Mouse (Mus musculus) midbrain, embryonic 16.5 days (tissue): ENCODE results near the gene Dalrd3. TPM values are rescaled to one million over a fixed set of nuclear protein-coding genes. Genes with fewer than 3 reads are reported as not detected.

ENCODE experiments used
- ATAC-seq: fragments of 200-750 bp; cut with Nextera tagmentation; 2 replicates; pipeline ENCODE4 v1.8.0; 2017; ENCODE audit warnings: moderate TSS enrichment
- H3K27ac ChIP-seq: fragments of 300-500 bp; sonication (generic); 2 replicates; pipeline ENCODE4 v1.5.1; 2014; ENCODE audit warnings: mild to moderate bottlenecking, low read length, mixed read lengths
- H3K27me3 ChIP-seq: fragments of 300-500 bp; sonication (generic); 2 replicates; pipeline ENCODE4 v1.6.1; 2014; ENCODE audit warnings: low read depth, low read length, mixed read lengths; ENCODE audit not compliant: control insufficient read depth, insufficient read depth
- H3K36me3 ChIP-seq: fragments of 300-500 bp; sonication (generic); 2 replicates; pipeline ENCODE4 v1.6.1; 2014; ENCODE audit warnings: mild to moderate bottlenecking, low read length, moderate library complexity, mixed read lengths; ENCODE audit not compliant: control insufficient read depth, insufficient read depth
- H3K4me1 ChIP-seq: fragments of 300-500 bp; sonication (generic); 2 replicates; pipeline ENCODE4 v1.6.1; 2014; ENCODE audit warnings: mild to moderate bottlenecking, low read length, mixed read lengths; ENCODE audit not compliant: control insufficient read depth, insufficient read depth
- H3K4me2 ChIP-seq: fragments of 300-500 bp; sonication (generic); 2 replicates; pipeline ENCODE4 v1.6.1; 2014; ENCODE audit warnings: mild to moderate bottlenecking, low read length, mixed read lengths
- H3K4me3 ChIP-seq: fragments of 300-500 bp; sonication (generic); 2 replicates; pipeline ENCODE4 v1.5.1; 2014; ENCODE audit warnings: low read depth, mild to moderate bottlenecking, low read length, moderate library complexity, mixed read lengths
- H3K9ac ChIP-seq: fragments of 300-500 bp; sonication (generic); 2 replicates; pipeline ENCODE4 v1.6.1; 2014; ENCODE audit warnings: low read depth, low read length, mixed read lengths
- H3K9me3 ChIP-seq: fragments of 300-500 bp; sonication (generic); replicated peaks from 2 replicates; pipeline ENCODE4 v1.6.1; 2014; ENCODE audit warnings: mild to moderate bottlenecking, low read length, mixed read lengths; ENCODE audit not compliant: control insufficient read depth, poor library complexity, severe bottlenecking
- WGBS: fragments of 180-500 bp; shearing (Covaris S2); extraction: QIAGEN DNeasy Blood & Tissue Kit; methylation state at CpG from one replicate; pipeline ENCODE4 v1.1.7; 2014; 5-methylcytosine and 5-hydroxymethylcytosine counted together
- polyA plus RNA-seq: library from polyadenylated mRNA; unstranded; fragments of >200 nt; fragmentation: Nextera tagmentation; extraction: Ambion mirVana; gene quantifications from 2 replicates; pipeline ENCODE4 v1.2.1, GENCODE M21; 2015

Gene Dalrd3
- polyA plus RNA-seq, 1 experiment from 2014 or later: 350 TPM

GRCm38 (mm10) chr9:108559169-108559568 is 10.5 kb upstream of the Dalrd3 start:
- Histone ChIP-seq H3K4me2 (no peak overlapping the region), H3K27me3 (no peaks in the 10 kb centered on the region), H3K9me3 (no peaks in the 10 kb centered on the region), H3K9ac (no peak overlapping the region), H3K36me3 (peaks cover 25% of the 10 kb centered on the region), H3K4me1 (peaks cover 13% of the 10 kb centered on the region), H3K27ac (no peak overlapping the region), H3K4me3 (no peak overlapping the region)
- ATAC-seq: no peak
- 94% methylated on average over 4 of the region's 4 CpGs for WGBS

- Histone ChIP-seq H3K9ac (peak within 1 kb of the TSS; percentile 64), H3K4me1 (peaks cover 13% of the 10 kb centered on the region), H3K4me3 (peak within 1 kb of the TSS; percentile 47), H3K36me3 (peaks cover 29% of the 10 kb centered on the region), H3K27ac (peak within 1 kb of the TSS; percentile 62), H3K4me2 (peak within 1 kb of the TSS; percentile 79), H3K9me3 (no peaks in the 10 kb centered on the region), H3K27me3 (no peaks in the 10 kb centered on the region)
- ATAC-seq: peak; percentile 99
- WGBS: 0% methylated on average over 52 of the region's 53 CpGs
Observed at GRCm38 (mm10) chr9:108560227-108560841, 9.4 kb upstream of the Dalrd3 start, which contains the start of gene Impdh2. Gene Impdh2 (plus strand): TSS chr9:108560286.

GRCm38 (mm10) chr9:108563671-108564070 is 6.0 kb upstream of the Dalrd3 start:
- no peak overlapping the region for H3K4me3 ChIP-seq
- H3K27me3 ChIP-seq: no peaks in the 10 kb centered on the region
- WGBS: 93% methylated on average over 8 of the region's 8 CpGs
- no peak overlapping the region for H3K4me2 ChIP-seq
- H3K4me1 ChIP-seq: peaks cover 30% of the 10 kb centered on the region
- H3K9me3 ChIP-seq: no peaks in the 10 kb centered on the region
- no peak for ATAC-seq
- no peak overlapping the region for H3K9ac ChIP-seq
- H3K36me3 ChIP-seq: peaks cover 10% of the 10 kb centered on the region
- no peak overlapping the region for H3K27ac ChIP-seq

- Histone ChIP-seq H3K9me3 (no peaks in the 10 kb centered on the region), H3K27me3 (no peaks in the 10 kb centered on the region), H3K4me2 (no peak overlapping the region), H3K27ac (no peak overlapping the region), H3K4me3 (no peak overlapping the region), H3K4me1 (peaks cover 31% of the 10 kb centered on the region), H3K36me3 (peaks cover 10% of the 10 kb centered on the region), H3K9ac (no peak overlapping the region)
- 88% methylated on average over 7 of the region's 7 CpGs for WGBS
- no peak for ATAC-seq
Observed at GRCm38 (mm10) chr9:108564131-108564530, 5.6 kb upstream of the Dalrd3 start.

- peak overlapping the region; percentile 99 for H3K27ac ChIP-seq
- peak overlapping the region; percentile 98 for H3K4me2 ChIP-seq
- H3K4me3 ChIP-seq: peak overlapping the region; percentile 79
- no peaks in the 10 kb centered on the region for H3K9me3 ChIP-seq
- no peak for ATAC-seq
- peaks cover 37% of the 10 kb centered on the region for H3K4me1 ChIP-seq
- H3K9ac ChIP-seq: peak overlapping the region; percentile 91
- no peaks in the 10 kb centered on the region for H3K27me3 ChIP-seq
- peaks cover 13% of the 10 kb centered on the region for H3K36me3 ChIP-seq
- 12% methylated on average over 35 of the region's 35 CpGs for WGBS
Observed at GRCm38 (mm10) chr9:108565881-108566814, 3.5 kb upstream of the Dalrd3 start.

- Histone ChIP-seq H3K9ac (peak within 1 kb of the TSS; percentile 91), H3K27me3 (no peaks in the 10 kb centered on the region), H3K4me3 (peak within 1 kb of the TSS; percentile 79), H3K27ac (peak within 1 kb of the TSS; percentile 99), H3K4me2 (peak within 1 kb of the TSS; percentile 98), H3K4me1 (peaks cover 32% of the 10 kb centered on the region), H3K36me3 (peaks cover 22% of the 10 kb centered on the region), H3K9me3 (no peaks in the 10 kb centered on the region)
- peak; percentile 86 for ATAC-seq
- WGBS: under 1% methylated on average over 71 of the region's 73 CpGs
Observed at GRCm38 (mm10) chr9:108566815-108567776, 2.6 kb upstream of the Dalrd3 start, which contains the start of gene Ndufaf3. Gene Ndufaf3 (minus strand): TSS chr9:108567434.

- Histone ChIP-seq H3K4me2 (peak overlapping the region; percentile 98), H3K9me3 (no peaks in the 10 kb centered on the region), H3K4me3 (peak overlapping the region; percentile 79), H3K9ac (peak overlapping the region; percentile 91), H3K27ac (peak overlapping the region; percentile 99), H3K27me3 (no peaks in the 10 kb centered on the region), H3K4me1 (peaks cover 29% of the 10 kb centered on the region), H3K36me3 (peaks cover 31% of the 10 kb centered on the region)
- WGBS: 7% methylated on average over 18 of the region's 18 CpGs
- ATAC-seq: no peak
Observed at GRCm38 (mm10) chr9:108567931-108568419, 1.7 kb upstream of the Dalrd3 start.

- Histone ChIP-seq H3K9me3 (no peaks in the 10 kb centered on the region), H3K4me1 (peaks cover 30% of the 10 kb centered on the region), H3K9ac (no peak overlapping the region), H3K4me3 (peak overlapping the region; percentile 79; the same call in 1 of the 2 replicates), H3K27me3 (no peaks in the 10 kb centered on the region), H3K4me2 (peak overlapping the region; percentile 98), H3K36me3 (peaks cover 36% of the 10 kb centered on the region), H3K27ac (no peak overlapping the region)
- no peak for ATAC-seq
- WGBS: 78% methylated on average over 17 of the region's 17 CpGs
Observed at GRCm38 (mm10) chr9:108568511-108568921, 1.2 kb upstream of the Dalrd3 start.
